In genomic region chr5:50779138-50779537, GRCm38 (mm10) we compare ENCODE assay signal across 13 mouse cellular contexts.
DNase-seq lines count a peak whose midpoint lies in the region; TF ChIP-seq lines count a peak whose summit lies in the region.
"Had no signal": no experiment of that assay in that cellular context is flagged by ENCODE, and none has a peak within 500 bp of the region (broad histone marks: within the 10 kb centered on the region; RNA-seq: fewer than 3 reads in every experiment).

No protein-coding gene starts in this region.

- H3K9me3 ChIP-seq in MEL (replicated peaks; ENCODE audit: insufficient read depth, low read length): no peaks in the 10 kb centered on the region
- H3K9me3 ChIP-seq: neural tube, embryonic 12.5 days had no signal

- no peak for TF ChIP-seq RAD21 in MEL (IDR thresholded peaks at IDR 0.05; ENCODE audit: low read depth, low read length)

- TF ChIP-seq CTCF in MEL (IDR thresholded peaks at IDR 0.05 in 2 of 3, conservative IDR thresholded peaks at IDR 0.05 in 1 of 3; ENCODE audit: control insufficient read depth in 1 of 3, insufficient read depth in 1 of 3, low read depth in 2 of 3, low read length in 3 of 3, poor library complexity in 1 of 3, severe bottlenecking in 1 of 3): peak; percentile 31 to 47 (median 35)

- no peaks in the 10 kb centered on the region for H3K36me3 ChIP-seq in MEL (ENCODE audit: control insufficient read depth in 1 of 2, insufficient read depth in 2 of 2, low read length in 2 of 2)
- H3K36me3 ChIP-seq: neural tube, embryonic 12.5 days had no signal

- no peaks in the 10 kb centered on the region for H3K79me2 ChIP-seq in MEL (ENCODE audit: control insufficient read depth, insufficient read depth, low read length, poor library complexity)

- H3K9ac ChIP-seq in MEL (ENCODE audit: control insufficient read depth, low read depth, low read length, poor library complexity, severe bottlenecking): no peak overlapping the region
- H3K9ac ChIP-seq: neural tube, embryonic 12.5 days had no signal

- H3K27me3 ChIP-seq in MEL (ENCODE audit: control insufficient read depth in 1 of 2, insufficient read depth in 2 of 2, low read length in 2 of 2): no peaks in the 10 kb centered on the region
- H3K27me3 ChIP-seq: neural tube, embryonic 12.5 days had no signal

- DNase-seq in embryo, embryonic 11 days: peak; percentile 7
- DNase-seq in embryo, embryonic 10 days (ENCODE audit: low spot score): no peak
- DNase-seq in kidney, postnatal 4 days: peak; percentile 26 to 38
- DNase-seq in kidney, adult 8-10 months: no peak
- peak; percentile 31 for DNase-seq in 3T3-L1 (ENCODE audit: low read depth, low spot score)
- peak; percentile 5 for DNase-seq in MEL (ENCODE audit: low read depth, low spot score)
- no peak for DNase-seq in right cerebral cortex, postnatal 4 days
- DNase-seq in thymus, postnatal 0 days (ENCODE audit: low spot score): no peak
- DNase-seq: cerebellum, adult 9-11 months; heart, postnatal 14 days; left cerebral cortex, postnatal 4 days had no signal

- TF ChIP-seq EP300 in MEL (IDR thresholded peaks at IDR 0.05; ENCODE audit: low read depth in 1 of 2, low read length in 2 of 2): no peak

- H3K4me3 ChIP-seq in MEL (ENCODE audit: control insufficient read depth in 1 of 2, insufficient read depth in 1 of 2, low read depth in 2 of 2, low read length in 2 of 2): no peak overlapping the region
- H3K4me3 ChIP-seq: erythroblast, embryonic 14.5 days; neural tube, embryonic 12.5 days had no signal

- H3K27ac ChIP-seq in MEL (ENCODE audit: control insufficient read depth, low read depth, low read length): no peak overlapping the region
- H3K27ac ChIP-seq: neural tube, embryonic 12.5 days had no signal

- TF ChIP-seq POLR2A in MEL (IDR thresholded peaks at IDR 0.05; ENCODE audit: control insufficient read depth in 1 of 2, insufficient read depth in 1 of 2, low read depth in 1 of 2, low read length in 2 of 2, poor library complexity in 1 of 2): no peak

- no peaks in the 10 kb centered on the region for H3K4me1 ChIP-seq in MEL (ENCODE audit: control insufficient read depth in 1 of 2, insufficient read depth in 2 of 2, low read length in 2 of 2)
- H3K4me1 ChIP-seq: neural tube, embryonic 12.5 days had no signal

TF ChIP-seq in MEL, 35 proteins besides CTCF, POLR2A, EP300 and RAD21:
- TF ChIP-seq NRF1 (IDR thresholded peaks at IDR 0.05; ENCODE audit: insufficient read depth, low read depth, low read length, poor library complexity, severe bottlenecking): no peak
- TF ChIP-seq SMC3 (IDR thresholded peaks at IDR 0.05; ENCODE audit: low read depth, low read length): peak; percentile 22; the same call in 1 of the 2 replicates
- no peak for TF ChIP-seq TAL1 (IDR thresholded peaks at IDR 0.05; ENCODE audit: low read length)
- no peak for TF ChIP-seq TCF12 (IDR thresholded peaks at IDR 0.05; ENCODE audit: low read depth, low read length)
- no peak for TF ChIP-seq MAZ (IDR thresholded peaks at IDR 0.05; ENCODE audit: low read depth, low read length)
- no peak for TF ChIP-seq MAX (IDR thresholded peaks at IDR 0.05; ENCODE audit: low read length)
TF ChIP-seq in MEL: peak in this region for 1.

Comparison
In these comparisons a context has a peak if more than half of its experiments do, and no peak if none do; other contexts are left out.
1. DNase-seq: peak in embryo, embryonic 11 days (single experiment), kidney, postnatal 4 days (2 of 2), 3T3-L1 (single experiment) and MEL (single experiment); none in embryo, embryonic 10 days (single experiment), kidney, adult 8-10 months (0 of 2), right cerebral cortex, postnatal 4 days (single experiment) and thymus, postnatal 0 days (single experiment).